Mouse (Mus musculus) right cerebral cortex, postnatal 10 days (tissue): ENCODE data around the gene Slc4a8.
A peak's percentile ranks its signal among the peaks of the same experiment; 100 is the strongest.
"Not testable (repeated sequence)": the region's sequence is repeated elsewhere in the genome, so short reads cannot be mapped to it uniquely, and the experiment has no call there.

Experiments
- DNase-seq, 2 experiments: peaks; one replicate each; pipeline ENCODE4 v3.0.0; 2021; ENCODE audit warnings: low spot score in 2 of 2

Slc4a8 gene

DNA sequence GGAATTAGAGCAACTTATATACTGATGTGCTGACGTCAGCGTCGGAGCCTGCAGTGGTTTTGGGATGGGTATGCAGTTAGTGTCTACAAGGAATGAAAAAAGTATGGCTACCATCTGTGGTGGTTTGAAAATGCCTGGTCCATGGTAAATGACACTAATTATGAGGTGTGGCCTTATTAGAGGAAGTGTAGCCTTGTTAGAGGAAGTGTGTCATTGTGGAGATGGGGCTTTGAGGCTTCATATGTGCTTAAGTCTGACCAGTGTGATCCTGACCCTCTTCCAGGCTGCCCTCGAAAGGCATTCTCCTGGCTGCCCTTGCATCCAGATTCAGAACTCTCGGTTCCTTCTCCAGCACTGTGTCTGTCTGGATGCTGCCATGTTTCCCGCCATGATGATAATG lies 18.3 kb upstream of the Slc4a8 start:
- no peak for DNase-seq

DNA sequence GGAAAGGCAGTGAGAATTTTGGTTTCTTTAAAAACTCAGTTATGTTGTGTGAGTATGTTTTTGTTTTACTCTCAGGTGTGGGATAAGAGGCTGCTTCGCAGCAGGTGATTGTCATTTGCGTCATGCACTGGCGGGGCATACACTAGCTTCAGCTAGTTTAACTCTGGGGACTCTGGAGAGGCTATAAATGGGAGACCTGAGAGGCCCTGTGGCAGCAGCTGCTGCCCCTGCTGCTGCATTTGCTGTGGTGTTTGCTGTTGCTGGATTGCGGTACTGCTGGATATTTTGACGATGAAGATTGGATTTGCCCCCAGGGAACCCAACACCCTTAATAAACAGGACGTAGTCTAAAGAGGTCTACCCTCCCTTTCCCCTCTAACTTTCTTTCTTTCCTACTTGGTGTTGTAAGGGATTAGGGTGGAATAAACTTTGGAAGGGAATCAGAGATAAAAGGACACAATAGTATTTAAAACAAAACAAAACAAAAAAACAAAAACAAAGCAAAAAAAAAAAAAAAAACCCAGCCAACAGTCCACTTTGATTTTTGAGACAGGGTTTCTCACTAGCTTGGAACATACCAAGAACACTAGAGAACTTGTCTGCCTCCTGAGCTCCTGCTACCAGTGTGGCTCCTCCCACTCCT lies 14.9 kb upstream of the Slc4a8 start:
- DNase-seq: no peak

DNA sequence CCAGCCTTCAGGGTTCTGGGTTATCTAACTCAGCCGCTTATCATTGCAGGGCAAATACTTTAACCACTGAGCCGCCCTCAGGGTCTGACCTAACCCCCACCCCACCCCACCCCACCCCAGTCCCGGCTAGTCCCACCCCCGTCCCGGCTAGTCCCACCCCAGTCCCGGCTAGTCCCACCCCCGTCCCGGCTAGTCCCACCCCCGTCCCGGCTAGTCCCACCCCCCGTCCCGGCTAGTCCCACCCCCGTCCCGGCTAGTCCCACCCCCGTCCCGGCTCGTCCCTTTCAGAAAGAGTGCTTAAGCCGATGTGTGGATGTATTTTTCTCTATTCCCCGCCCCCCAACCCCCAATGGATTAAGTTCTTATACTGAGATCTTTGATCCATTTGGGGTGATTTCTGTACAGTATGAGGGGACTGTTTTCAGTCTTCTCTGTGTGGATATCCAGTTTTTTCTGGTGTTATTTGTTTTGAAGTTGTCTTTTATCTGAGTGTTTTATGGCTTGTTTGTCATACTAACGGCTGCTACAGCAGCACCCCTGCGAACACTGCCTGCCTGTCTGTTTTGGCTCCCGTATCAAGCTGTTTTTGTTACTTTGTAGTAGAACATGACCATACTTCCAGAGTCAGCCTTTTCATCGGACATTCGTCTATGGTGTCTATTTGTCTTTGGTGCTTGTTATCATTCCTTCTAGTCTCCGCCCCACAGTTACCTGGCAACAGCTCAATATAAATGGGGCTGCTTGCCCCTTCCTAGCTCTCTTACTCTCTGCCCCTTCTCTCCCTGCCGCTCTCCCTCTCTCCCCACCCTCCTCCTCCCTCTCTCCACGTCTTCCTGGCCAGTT lies 14.2 kb upstream of the Slc4a8 start:
- no peak for DNase-seq

DNA sequence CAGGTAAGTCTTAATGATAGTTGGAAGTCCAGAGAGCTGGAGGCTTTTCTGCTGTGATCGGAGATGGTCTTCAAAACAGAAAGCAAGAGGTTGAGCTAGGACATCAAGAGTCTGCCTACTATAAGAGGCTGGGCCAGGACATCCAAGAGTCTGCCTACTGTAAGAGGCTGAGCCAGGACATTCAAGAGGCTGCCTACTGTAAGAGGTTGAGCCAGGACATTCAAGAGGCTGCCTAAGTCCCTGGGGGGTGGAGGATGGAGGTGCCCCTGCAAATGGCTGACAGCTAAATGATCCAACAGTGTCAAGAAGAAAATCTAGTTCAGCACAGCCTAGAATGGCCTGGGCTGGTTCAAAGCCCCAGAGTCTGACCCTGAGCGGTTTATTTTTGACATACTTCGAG lies 13.0 kb upstream of the Slc4a8 start:
- no peak for DNase-seq

DNA sequence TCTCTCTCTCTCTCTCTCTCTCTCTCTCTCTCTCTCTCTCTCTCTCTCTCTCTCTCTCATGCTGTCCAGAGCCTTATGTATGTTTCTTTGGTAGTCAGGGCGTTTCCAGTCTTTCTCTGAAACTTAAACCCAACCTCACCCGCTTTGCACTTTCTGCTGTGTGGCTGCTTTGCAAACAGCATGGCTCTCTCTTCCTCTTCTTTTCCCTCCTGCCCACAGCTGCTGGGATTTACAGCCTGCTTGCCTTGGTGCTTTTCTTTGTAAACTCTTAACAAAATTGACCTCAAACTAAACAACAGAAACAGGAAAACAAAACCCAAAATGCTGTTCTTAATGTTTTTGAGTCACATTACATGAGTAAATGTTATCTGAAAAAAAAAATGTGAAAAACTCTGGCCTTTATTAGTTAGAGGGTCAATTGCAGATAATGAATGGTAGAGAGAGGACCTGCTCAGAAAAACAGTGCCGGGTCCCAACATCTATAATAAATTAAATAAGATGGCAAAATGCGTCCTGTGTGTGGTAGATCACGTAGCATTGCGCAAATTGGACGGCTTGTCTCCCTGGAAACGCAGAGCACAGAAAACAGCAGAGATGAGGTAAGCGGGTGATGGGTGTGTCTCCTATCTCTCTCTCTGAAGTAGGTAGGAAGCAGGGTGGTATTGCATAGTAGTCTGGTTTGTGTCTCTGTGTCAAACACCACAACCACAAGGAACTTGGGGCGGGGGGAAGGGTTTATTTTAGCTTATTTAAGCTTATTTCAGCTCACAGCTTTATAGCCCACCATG lies 11.6 kb upstream of the Slc4a8 start:
- no peak for DNase-seq

DNA sequence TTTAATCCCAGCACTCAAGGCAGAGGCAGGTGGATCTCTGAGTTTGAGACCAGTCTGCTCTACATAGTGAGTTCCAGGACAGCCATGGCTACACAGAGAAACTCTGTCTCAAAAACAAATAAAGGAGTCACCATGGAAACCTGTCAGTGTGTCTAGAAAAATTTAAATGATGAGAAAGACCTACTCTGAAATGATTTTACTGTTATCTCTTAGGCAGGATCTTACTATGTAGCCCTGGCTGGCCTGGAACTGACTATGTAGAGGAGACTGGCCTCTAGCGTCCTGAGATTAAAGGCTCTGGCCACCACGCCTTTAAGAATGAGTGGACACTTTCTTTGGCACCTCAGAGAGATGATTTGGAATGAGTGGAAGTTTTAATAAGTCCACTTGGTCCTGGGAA lies 9.1 kb upstream of the Slc4a8 start:
- DNase-seq: peak in 1 of 2 experiments; percentile 14

DNA sequence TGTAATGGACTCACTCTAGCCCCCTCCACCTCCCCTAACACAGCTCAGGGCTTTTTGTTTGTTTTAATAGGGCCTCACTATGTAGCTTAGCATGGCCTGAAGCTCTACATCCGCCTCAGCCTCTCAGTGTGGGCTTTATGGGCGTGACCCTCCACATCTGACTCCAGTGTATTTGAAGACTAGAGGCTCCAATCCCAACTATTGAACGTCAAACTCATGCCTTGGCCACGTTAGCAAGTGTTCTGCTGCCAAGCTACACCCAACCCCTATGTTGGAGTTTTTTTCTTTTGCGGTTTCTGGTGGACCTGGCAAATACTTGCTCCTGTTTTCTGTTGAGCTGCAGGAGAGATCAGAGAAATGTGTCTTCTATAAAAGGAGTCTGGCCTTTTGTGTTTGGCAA lies 8.5 kb upstream of the Slc4a8 start:
- peak in 1 of 2 experiments; percentile 15 for DNase-seq

DNA sequence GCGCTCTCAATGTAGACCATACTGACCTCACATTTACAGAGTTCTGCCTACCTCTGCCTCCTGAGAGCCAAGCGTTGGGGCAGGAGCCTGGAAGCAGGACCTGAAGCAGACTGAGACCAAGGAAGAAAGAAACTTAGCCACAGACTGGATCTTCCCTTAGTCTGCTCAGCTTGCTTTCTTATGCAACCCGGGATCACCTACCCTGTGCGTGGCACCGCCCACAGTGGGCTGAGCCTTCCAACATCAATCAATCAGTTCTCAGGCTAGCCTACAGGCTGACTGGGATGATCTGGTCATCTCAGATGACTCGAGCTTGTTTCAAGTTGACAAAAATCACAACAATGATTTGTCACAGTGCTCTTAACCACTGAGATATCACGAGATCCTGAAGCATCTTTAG lies 7.5 kb upstream of the Slc4a8 start:
- peak in 1 of 2 experiments; percentile 15 for DNase-seq

DNA sequence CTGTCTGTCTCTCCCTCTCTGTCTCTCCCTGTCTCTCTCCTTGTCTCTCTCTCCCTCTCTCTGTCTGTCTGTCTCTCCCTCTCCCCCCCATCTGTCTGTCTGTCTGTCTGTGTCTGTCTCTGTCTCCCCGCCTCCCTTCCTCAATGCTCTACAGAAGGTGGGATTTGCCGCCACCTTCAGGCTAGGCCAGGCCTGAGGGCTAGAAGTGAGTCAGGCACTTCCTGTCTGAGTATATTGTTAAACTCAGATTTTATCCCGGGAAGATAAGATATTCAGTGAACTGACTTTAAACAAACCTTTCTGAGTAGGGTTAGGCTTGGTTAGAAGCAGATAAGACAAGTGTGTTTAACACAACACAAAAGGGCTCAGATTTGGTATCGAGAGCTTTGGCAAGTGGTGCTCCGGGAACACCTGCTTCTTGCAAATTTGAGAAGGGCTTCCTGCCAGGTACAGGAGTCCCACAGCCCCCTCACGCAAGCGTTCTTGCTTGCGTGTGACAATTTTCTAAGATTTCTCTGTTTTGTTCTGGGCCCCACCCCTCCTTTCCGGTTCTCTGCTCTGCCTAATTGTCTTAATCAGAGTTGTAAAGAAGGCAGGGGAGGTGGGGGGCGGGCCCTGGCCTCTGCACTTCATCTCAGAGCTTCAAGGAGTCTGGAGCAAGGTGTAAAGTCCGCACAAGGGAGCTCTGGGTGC lies 6.6 kb upstream of the Slc4a8 start:
- DNase-seq: peak in 1 of 2 experiments; percentile 63

DNA sequence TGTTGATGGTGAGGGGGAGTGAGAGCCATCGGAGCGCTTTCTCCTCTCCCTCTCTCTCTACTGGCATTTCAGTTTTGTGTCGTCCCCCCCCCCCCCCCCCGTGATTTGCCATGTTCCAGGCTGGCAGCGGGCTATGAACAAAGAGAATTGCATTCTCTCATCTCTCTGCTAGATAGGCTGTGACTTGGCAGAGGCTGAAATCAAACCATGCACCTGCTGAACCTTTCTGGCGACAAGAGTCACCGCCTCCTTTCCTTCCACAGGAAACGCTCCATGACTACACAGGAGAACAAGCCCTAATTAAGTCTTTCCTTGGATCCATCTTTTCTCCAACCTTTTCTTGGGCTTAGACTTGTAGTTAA lies 6.1 kb upstream of the Slc4a8 start:
- peak in 1 of 2 experiments; percentile 16 for DNase-seq

DNA sequence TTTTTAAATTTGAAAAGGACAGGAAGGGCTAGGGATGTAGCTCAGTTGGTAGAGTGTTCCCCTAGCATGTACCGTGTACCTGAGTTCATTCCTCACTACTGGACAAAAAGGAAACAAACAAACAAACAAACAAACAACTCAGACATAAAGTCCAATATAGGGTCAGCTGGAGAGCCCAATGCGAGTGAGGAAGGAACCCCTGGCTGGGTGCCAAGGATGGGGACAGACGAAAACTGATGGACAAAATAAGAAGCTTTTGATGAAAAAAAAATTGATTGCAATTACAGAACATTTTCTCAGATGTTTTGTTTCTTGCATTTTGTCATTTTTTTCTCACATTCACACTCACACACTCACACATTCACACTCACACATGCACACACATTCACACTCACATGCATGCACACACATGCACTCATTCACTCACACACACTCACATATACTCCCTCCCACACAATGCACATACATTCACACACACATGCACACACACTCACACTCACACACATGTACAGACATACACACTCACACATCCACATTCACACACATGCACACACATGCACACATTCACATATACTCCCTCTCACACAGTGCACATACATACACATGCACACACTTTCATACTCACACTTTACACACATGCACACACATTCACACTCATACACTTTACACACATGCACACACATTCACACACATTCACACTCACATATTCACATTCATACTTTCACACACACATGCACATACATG lies 5.5 kb upstream of the Slc4a8 start:
- peak in 1 of 2 experiments; percentile 54 for DNase-seq

DNA sequence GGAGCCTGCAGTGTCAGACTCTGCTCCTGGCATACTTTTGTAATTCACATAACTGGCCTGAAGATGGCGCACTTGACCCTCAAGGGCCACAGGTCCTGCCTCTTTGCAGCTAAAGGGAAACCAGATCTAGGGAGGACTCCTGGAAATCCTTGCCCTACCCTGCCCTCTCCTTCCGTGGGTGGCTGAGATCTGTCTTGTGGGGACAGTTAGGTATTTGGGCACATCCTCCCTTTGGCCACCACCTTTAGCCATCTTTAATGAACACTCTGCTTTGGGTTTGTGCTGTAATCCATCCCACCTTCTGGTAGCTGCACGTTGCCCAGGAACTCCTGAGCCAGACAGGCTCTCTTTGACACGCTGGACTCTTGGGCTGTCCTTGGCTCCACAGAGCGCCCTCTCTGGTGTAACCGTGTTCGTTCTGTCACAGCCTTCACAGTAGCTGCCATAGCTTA lies 4.0 kb upstream of the Slc4a8 start:
- peak in 1 of 2 experiments; percentile 73 for DNase-seq

DNA sequence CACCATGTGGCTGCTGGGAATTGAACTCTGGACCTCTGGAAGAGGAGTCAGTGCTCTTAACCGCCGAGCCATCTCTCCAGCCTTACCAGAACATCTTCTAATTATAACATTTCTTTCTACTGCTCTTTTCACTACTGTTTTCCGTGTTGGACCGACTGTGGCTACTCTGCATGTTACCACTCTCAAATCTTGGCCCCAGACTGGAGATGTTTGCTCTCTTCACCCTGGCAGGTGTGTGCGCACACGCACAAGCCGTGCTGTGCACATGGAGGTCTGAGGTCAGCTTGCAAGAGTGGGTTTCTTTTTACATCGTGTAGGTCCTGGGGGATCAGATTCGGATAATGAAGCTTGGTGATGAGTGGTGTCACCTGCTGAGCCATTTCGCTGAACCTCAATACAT lies 2.3 kb upstream of the Slc4a8 start:
- DNase-seq: peak in 1 of 2 experiments; percentile 12

DNA sequence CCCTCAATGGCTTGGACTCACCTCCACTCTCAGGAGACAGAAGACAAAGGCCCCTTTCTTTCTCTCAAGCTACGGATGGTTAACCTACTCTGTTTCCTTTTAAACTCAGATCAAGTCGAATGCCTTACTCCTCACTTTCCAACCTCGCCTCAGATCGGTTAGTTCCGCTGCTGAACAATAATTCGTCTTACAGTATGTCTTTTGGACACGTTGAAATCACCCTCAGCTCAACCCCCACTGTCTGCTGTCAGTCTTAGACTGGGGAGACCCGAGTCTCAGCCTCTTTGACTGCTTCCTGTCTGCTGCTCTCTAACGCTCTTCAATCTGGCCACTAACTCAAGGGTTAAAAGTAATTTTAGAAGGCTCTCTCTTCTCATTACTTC lies 520 bp upstream of the Slc4a8 start:
- DNase-seq: peak in 1 of 2 experiments; percentile 37

DNA sequence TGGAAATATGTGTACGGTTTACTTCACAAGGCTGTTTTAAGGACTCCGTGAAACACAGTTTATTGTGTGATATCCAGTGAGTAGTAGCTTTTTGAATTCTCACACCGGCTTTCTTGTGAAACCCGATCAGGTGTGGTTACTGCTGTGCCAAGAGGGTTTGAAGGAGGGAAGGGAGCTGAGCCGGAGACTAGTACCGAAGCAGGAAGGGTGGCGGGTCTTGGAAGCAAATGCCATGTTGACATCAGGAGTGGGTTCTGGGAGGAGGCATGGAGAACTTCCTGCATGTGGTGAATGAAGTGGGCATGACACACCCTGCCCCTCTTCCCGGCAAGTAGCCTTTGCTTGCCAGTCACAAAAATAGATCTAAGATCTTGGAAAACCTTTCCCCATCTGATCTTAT lies 1.1 kb downstream of the Slc4a8 start:
- DNase-seq: peak in 1 of 2 experiments; percentile 29

DNA sequence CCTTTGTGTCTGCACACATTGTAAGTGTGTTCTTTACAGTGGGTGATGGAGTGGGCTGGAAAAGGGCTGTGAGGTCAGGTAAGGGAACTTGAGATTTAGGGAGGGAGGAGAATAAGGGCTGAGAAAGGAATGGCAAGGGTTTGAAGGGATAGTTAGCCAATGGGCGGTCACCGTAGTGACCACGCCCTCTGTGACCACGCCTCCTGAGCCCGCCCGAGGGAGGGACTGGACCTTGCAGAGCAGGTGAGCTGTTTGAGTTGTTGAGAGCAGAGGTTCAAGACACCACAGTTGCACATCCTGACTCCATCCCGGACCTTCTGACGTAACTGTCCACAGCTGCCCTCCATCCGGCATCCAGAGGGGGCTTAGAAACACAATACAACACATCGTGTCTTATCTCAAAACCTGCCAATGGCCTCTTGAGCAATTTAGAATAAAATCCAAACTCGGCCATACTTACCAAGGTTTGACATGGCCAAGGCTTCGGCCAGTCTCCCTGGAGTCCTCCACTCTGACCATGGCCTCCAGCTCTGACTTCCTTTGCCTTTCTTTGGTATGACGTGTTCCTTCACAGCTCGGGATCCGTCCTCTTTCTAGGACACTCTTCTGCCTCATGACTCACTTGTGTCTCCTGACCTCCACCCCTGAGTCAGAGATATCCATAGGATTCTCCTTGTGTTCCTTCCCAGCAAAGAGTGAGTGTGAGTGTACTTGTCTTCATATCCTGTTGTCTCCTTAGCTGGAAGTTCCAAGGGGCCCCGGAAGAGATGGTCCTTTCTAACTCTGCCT lies 2.8 kb downstream of the Slc4a8 start:
- DNase-seq: peak in 1 of 2 experiments; percentile 20

DNA sequence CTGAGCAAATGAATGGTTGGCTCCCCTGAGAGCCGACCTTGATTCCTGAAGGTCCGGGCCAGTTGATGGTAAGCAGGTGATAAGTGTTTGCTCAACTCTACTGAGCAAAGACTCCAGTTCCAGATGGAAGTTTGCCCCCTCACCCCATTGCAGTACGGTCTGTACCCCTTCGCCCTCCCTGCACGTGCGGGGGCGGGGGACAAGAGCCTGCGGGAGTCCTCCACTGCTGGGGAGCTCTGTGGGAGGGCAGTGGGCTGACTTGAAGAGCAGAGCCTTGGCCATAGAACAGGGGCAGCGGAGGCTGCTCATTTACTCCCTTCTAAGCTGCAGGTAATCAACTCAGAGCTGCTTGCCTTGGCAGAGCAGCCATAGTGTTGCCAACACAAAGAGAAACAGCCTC lies 5.3 kb downstream of the Slc4a8 start:
- no peak for DNase-seq

DNA sequence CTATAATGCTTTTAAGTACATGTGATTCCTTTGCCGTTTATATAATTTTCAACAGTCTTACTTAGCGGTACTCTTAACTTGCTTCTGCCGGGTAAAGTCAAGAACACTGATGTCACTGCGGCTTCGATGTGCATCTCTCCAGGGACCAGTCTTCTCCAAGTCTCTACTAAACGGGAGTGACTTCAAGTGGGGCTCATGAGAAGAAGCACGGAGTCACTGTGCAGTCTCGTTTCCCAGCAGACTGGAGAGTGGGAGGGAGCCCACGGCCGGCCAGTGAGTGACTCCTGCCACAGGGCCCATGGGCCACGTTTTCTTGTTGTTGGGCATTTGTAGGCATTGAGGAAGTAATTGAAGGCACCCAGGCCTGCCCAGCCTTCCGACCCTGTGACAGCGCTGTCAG lies 6.3 kb downstream of the Slc4a8 start:
- DNase-seq: no peak

DNA sequence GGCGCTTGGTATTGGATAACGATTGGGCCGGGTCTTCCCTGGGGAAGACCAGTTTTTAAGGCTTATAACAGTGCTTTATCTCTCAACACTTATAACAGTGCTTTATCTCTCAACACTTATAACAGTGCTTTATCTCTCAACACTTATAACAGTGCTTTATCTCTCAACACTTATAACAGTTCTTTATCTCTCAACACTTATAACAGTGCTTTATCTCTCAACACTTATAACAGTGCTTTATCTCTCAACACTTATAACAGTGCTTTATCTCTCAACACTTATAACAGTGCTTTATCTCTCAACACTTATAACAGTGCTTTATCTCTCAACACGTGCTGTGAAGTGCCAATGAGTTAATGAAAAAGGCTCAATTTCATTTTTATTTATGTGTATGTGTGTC lies 7.5 kb downstream of the Slc4a8 start:
- not testable (repeated sequence) for DNase-seq

DNA sequence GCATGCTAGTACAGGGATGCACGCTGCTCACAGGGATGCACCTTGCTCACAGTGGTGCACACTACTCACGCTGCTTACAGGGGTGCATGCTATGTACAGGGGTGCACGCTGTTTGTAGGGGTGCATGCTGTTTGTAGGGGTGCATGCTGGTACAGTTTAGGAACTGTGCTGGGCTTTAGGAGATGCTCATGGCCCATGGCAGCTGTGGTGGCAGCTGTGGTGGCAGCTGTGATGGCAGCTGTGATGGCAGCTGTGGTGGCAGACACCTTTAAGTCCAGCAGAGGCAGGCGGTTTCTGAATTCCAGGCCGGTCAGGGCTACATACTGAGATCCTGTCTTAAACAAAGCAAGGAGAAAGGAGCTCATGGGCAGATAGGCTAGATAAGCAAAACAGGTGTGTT lies 8.8 kb downstream of the Slc4a8 start:
- DNase-seq: no peak
